Mouse (Mus musculus) midbrain, embryonic 12.5 days (tissue): ENCODE measurements around the gene Arpc5l. TPM values are rescaled to one million over a fixed set of nuclear protein-coding genes. Genes with fewer than 3 reads are reported as not detected.
A peak's percentile ranks its signal among the peaks of the same experiment; 100 is the strongest.

Experiments
- ATAC-seq: fragments of 200-750 bp; cut with Nextera tagmentation; 2 replicates; pipeline ENCODE4 v1.8.0; 2017; ENCODE audit warnings: low read depth, moderate TSS enrichment, moderate library complexity; ENCODE audit not compliant: low FRiP score
- H3K27ac ChIP-seq: fragments of 300-500 bp; sonication (generic); replicated peaks from 2 replicates; pipeline ENCODE4 v1.5.1; 2016; ENCODE audit warnings: mild to moderate bottlenecking
- H3K27me3 ChIP-seq: fragments of 300-500 bp; sonication (generic); 2 replicates; pipeline ENCODE4 v1.6.1; 2016; ENCODE audit warnings: mild to moderate bottlenecking
- H3K36me3 ChIP-seq: fragments of 300-500 bp; sonication (generic); 2 replicates; pipeline ENCODE4 v1.6.1; 2016
- H3K4me1 ChIP-seq: fragments of 300-500 bp; sonication (generic); 2 replicates; pipeline ENCODE4 v1.6.1; 2016
- H3K4me2 ChIP-seq: fragments of 300-500 bp; sonication (generic); replicated peaks from 2 replicates; pipeline ENCODE4 v1.6.1; 2016; ENCODE audit warnings: mild to moderate bottlenecking, moderate library complexity
- H3K4me3 ChIP-seq: fragments of 300-500 bp; sonication (generic); 2 replicates; pipeline ENCODE4 v1.5.1; 2016; ENCODE audit warnings: mild to moderate bottlenecking
- H3K9ac ChIP-seq: fragments of 300-500 bp; sonication (generic); replicated peaks from 2 replicates; pipeline ENCODE4 v1.6.1; 2016; ENCODE audit warnings: mild to moderate bottlenecking, moderate library complexity
- H3K9me3 ChIP-seq: fragments of 300-500 bp; sonication (generic); 2 replicates; pipeline ENCODE4 v1.6.1; 2016; ENCODE audit warnings: mild to moderate bottlenecking
- WGBS: fragments of 180-500 bp; shearing (Covaris S2); methylation state at CpG from one replicate; pipeline ENCODE4 v1.1.7; 2016; 5-methylcytosine and 5-hydroxymethylcytosine counted together
- polyA plus RNA-seq: library from polyadenylated mRNA; unstranded; fragments of >200 nt; fragmentation: Nextera tagmentation; extraction: Ambion mirVana; gene quantifications from 2 replicates; pipeline ENCODE4 v1.2.1, GENCODE M21; 2016

Arpc5l gene
- polyA plus RNA-seq, 1 experiment from 2014 or later = 134 TPM

- no peak overlapping the region for H3K4me2 ChIP-seq
- no peak overlapping the region for H3K27ac ChIP-seq
- H3K27me3 ChIP-seq = no peaks in the 10 kb centered on the region
- H3K9me3 ChIP-seq = no peaks in the 10 kb centered on the region
- no peak overlapping the region for H3K4me3 ChIP-seq
- H3K4me1 ChIP-seq = no peaks in the 10 kb centered on the region
- H3K36me3 ChIP-seq = no peaks in the 10 kb centered on the region
- WGBS = 94% methylated on average over 2 of the region's 2 CpGs
- no peak overlapping the region for H3K9ac ChIP-seq
- no peak for ATAC-seq
Observed at GRCm38 (mm10) chr2:38983456-38983855, 21.7 kb upstream of the Arpc5l start.

GRCm38 (mm10) chr2:38986580-38986979 lies 18.6 kb upstream of the Arpc5l start:
- Histone ChIP-seq H3K4me1 (no peaks in the 10 kb centered on the region), H3K27ac (no peak overlapping the region), H3K9me3 (no peaks in the 10 kb centered on the region), H3K27me3 (no peaks in the 10 kb centered on the region), H3K9ac (no peak overlapping the region), H3K36me3 (no peaks in the 10 kb centered on the region), H3K4me2 (no peak overlapping the region), H3K4me3 (no peak overlapping the region)
- no peak for ATAC-seq
- 89% methylated on average over 3 of the region's 3 CpGs for WGBS

GRCm38 (mm10) chr2:38987371-38987770 lies 17.8 kb upstream of the Arpc5l start:
- H3K27me3 ChIP-seq = no peaks in the 10 kb centered on the region
- H3K27ac ChIP-seq = no peak overlapping the region
- 70% methylated on average over 1 of the region's 1 CpGs for whole genome bisulfite sequencing
- no peak overlapping the region for H3K9ac ChIP-seq
- H3K4me1 ChIP-seq = no peaks in the 10 kb centered on the region
- H3K36me3 ChIP-seq = no peaks in the 10 kb centered on the region
- ATAC-seq = no peak
- H3K9me3 ChIP-seq = no peaks in the 10 kb centered on the region
- no peak overlapping the region for H3K4me3 ChIP-seq
- H3K4me2 ChIP-seq = no peak overlapping the region

- Histone ChIP-seq H3K36me3 (no peaks in the 10 kb centered on the region), H3K27me3 (no peaks in the 10 kb centered on the region), H3K4me3 (no peak overlapping the region), H3K27ac (no peak overlapping the region), H3K4me1 (no peaks in the 10 kb centered on the region), H3K9me3 (no peaks in the 10 kb centered on the region), H3K9ac (no peak overlapping the region), H3K4me2 (no peak overlapping the region)
- ATAC-seq = no peak
- 90% methylated on average over 6 of the region's 6 CpGs for WGBS
Observed at GRCm38 (mm10) chr2:38987803-38988510, 17.2 kb upstream of the Arpc5l start.

GRCm38 (mm10) chr2:38988929-38989328 lies 16.2 kb upstream of the Arpc5l start:
- 83% methylated on average over 2 of the region's 2 CpGs for WGBS
- Histone ChIP-seq H3K27me3 (no peaks in the 10 kb centered on the region), H3K4me2 (no peak overlapping the region), H3K9ac (no peak overlapping the region), H3K27ac (no peak overlapping the region), H3K4me3 (no peak overlapping the region), H3K36me3 (no peaks in the 10 kb centered on the region), H3K4me1 (no peaks in the 10 kb centered on the region), H3K9me3 (no peaks in the 10 kb centered on the region)
- no peak for ATAC-seq

- no peaks in the 10 kb centered on the region for H3K4me1 ChIP-seq
- no peaks in the 10 kb centered on the region for H3K36me3 ChIP-seq
- H3K27me3 ChIP-seq = peaks cover 8% of the 10 kb centered on the region
- H3K9me3 ChIP-seq = no peaks in the 10 kb centered on the region
- no peak for ATAC-seq
- no peak overlapping the region for H3K4me2 ChIP-seq
- 67% methylated on average over 4 of the region's 4 CpGs for WGBS
- no peak overlapping the region for H3K4me3 ChIP-seq
- no peak overlapping the region for H3K9ac ChIP-seq
- H3K27ac ChIP-seq = no peak overlapping the region
Observed at GRCm38 (mm10) chr2:38992004-38992403, 13.1 kb upstream of the Arpc5l start.

GRCm38 (mm10) chr2:38992452-38992851 lies 12.7 kb upstream of the Arpc5l start:
- Histone ChIP-seq H3K9ac (no peak overlapping the region), H3K27ac (no peak overlapping the region), H3K4me3 (no peak overlapping the region), H3K9me3 (no peaks in the 10 kb centered on the region), H3K27me3 (peaks cover 12% of the 10 kb centered on the region), H3K36me3 (no peaks in the 10 kb centered on the region), H3K4me1 (no peaks in the 10 kb centered on the region), H3K4me2 (no peak overlapping the region)
- ATAC-seq = no peak
- 72% methylated on average over 4 of the region's 4 CpGs for WGBS

GRCm38 (mm10) chr2:38997386-38998374 lies 7.5 kb upstream of the Arpc5l start, which contains the start of gene Wdr38:
Wdr38 (plus strand) TSS chr2:38997476.
- 15% methylated on average over 33 of the region's 33 CpGs for WGBS
- H3K9me3 ChIP-seq = no peaks in the 10 kb centered on the region
- H3K27me3 ChIP-seq = peaks cover 14% of the 10 kb centered on the region
- H3K4me1 ChIP-seq = peaks cover 3% of the 10 kb centered on the region
- H3K27ac ChIP-seq = no peak within 1 kb of the TSS
- peaks cover 36% of the 10 kb centered on the region for H3K36me3 ChIP-seq
- peak within 1 kb of the TSS; percentile 28 for H3K4me3 ChIP-seq
- H3K9ac ChIP-seq = peak within 1 kb of the TSS; percentile 51; the same call in 1 of the 2 replicates
- H3K4me2 ChIP-seq = peak within 1 kb of the TSS; percentile 47
- peak; percentile 94 for ATAC-seq

- Histone ChIP-seq H3K4me1 (peaks cover 20% of the 10 kb centered on the region), H3K9ac (no peak overlapping the region), H3K4me3 (no peak overlapping the region), H3K36me3 (peaks cover 47% of the 10 kb centered on the region), H3K4me2 (no peak overlapping the region), H3K27ac (no peak overlapping the region), H3K27me3 (peaks cover 14% of the 10 kb centered on the region), H3K9me3 (no peaks in the 10 kb centered on the region)
- no peak for ATAC-seq
- WGBS = 72% methylated on average over 4 of the region's 4 CpGs
Observed at GRCm38 (mm10) chr2:38999381-38999780, 5.8 kb upstream of the Arpc5l start.

GRCm38 (mm10) chr2:38999910-39000586 lies 5.1 kb upstream of the Arpc5l start:
- Histone ChIP-seq H3K27me3 (peaks cover 14% of the 10 kb centered on the region), H3K9ac (no peak overlapping the region), H3K4me2 (no peak overlapping the region), H3K36me3 (peaks cover 47% of the 10 kb centered on the region), H3K4me1 (peaks cover 20% of the 10 kb centered on the region), H3K9me3 (no peaks in the 10 kb centered on the region), H3K4me3 (no peak overlapping the region), H3K27ac (no peak overlapping the region)
- 68% methylated on average over 8 of the region's 8 CpGs for WGBS
- no peak for ATAC-seq

- ATAC-seq = no peak
- WGBS = 87% methylated on average over 4 of the region's 4 CpGs
Observed at GRCm38 (mm10) chr2:39000587-39000919, 4.6 kb upstream of the Arpc5l start.

GRCm38 (mm10) chr2:39001866-39002265 lies 3.3 kb upstream of the Arpc5l start:
- no peak overlapping the region for H3K9ac ChIP-seq
- no peaks in the 10 kb centered on the region for H3K9me3 ChIP-seq
- no peak overlapping the region for H3K4me3 ChIP-seq
- WGBS = 85% methylated on average over 3 of the region's 3 CpGs
- peaks cover 30% of the 10 kb centered on the region for H3K4me1 ChIP-seq
- no peak overlapping the region for H3K27ac ChIP-seq
- H3K4me2 ChIP-seq = no peak overlapping the region
- peaks cover 47% of the 10 kb centered on the region for H3K36me3 ChIP-seq
- H3K27me3 ChIP-seq = peaks cover 8% of the 10 kb centered on the region
- ATAC-seq = no peak

More at GRCm38 (mm10) chr2:39000587-39000919, 4.6 kb upstream of the Arpc5l start:
- Histone ChIP-seq H3K9ac (no peak overlapping the region), H3K27ac (no peak overlapping the region), H3K4me1 (peaks cover 20% of the 10 kb centered on the region), H3K27me3 (peaks cover 14% of the 10 kb centered on the region), H3K36me3 (peaks cover 47% of the 10 kb centered on the region), H3K4me2 (no peak overlapping the region), H3K9me3 (no peaks in the 10 kb centered on the region), H3K4me3 (no peak overlapping the region)
